Mouse (Mus musculus) cerebellum, postnatal 4 days (tissue): ENCODE data around the gene Lrrc4b.

Experiments
- DNase-seq, 2 experiments: peaks; one replicate each; pipeline ENCODE4 v3.0.0; 2022; ENCODE audit warnings: low spot score in 2 of 2, mixed read lengths in 1 of 2

Gene Lrrc4b

GRCm38 (mm10) chr7:44485572-44486195, 56.9 kb downstream of the Lrrc4b start:
- no peak for DNase-seq

GRCm38 (mm10) chr7:44486927-44487575, 58.2 kb downstream of the Lrrc4b start:
- peak in 1 of 2 experiments; percentile 18 for DNase-seq

- DNase-seq, result no peak
Measured at GRCm38 (mm10) chr7:44487936-44488335, 59.1 kb downstream of the Lrrc4b start.

GRCm38 (mm10) chr7:44488545-44488944, 59.7 kb downstream of the Lrrc4b start:
- DNase-seq, result no peak

GRCm38 (mm10) chr7:44490281-44490680, 61.5 kb downstream of the Lrrc4b start:
- DNase-seq, result peak in 1 of 2 experiments; percentile 19

GRCm38 (mm10) chr7:44491391-44491790, 62.6 kb downstream of the Lrrc4b start:
- no peak for DNase-seq

- DNase-seq, result peak in 1 of 2 experiments; percentile 16
Measured at GRCm38 (mm10) chr7:44492166-44492826, 63.5 kb downstream of the Lrrc4b start.

- no peak for DNase-seq
Measured at GRCm38 (mm10) chr7:44494681-44495080, 65.9 kb downstream of the Lrrc4b start.

GRCm38 (mm10) chr7:44495086-44495485, 66.3 kb downstream of the Lrrc4b start:
- DNase-seq, result no peak

- DNase-seq, result peak; percentile 97 to 98
Measured at GRCm38 (mm10) chr7:44495992-44496770, 67.4 kb downstream of the Lrrc4b start, which contains the start of the genes Emc10 and Fam71e1. Emc10 (minus strand) TSS chr7:44496529. Fam71e1 (plus strand) TSS chr7:44496581.

GRCm38 (mm10) chr7:44496771-44497109, 67.9 kb downstream of the Lrrc4b start:
- DNase-seq, result no peak

- no peak for DNase-seq
Measured at GRCm38 (mm10) chr7:44497361-44498055, 68.7 kb downstream of the Lrrc4b start.

- DNase-seq, result no peak
Measured at GRCm38 (mm10) chr7:44498922-44499321, 70.1 kb downstream of the Lrrc4b start.

- DNase-seq, result no peak
Measured at GRCm38 (mm10) chr7:44500046-44500445, 71.2 kb downstream of the Lrrc4b start.

GRCm38 (mm10) chr7:44501563-44502115, 72.8 kb downstream of the Lrrc4b start:
- peak; percentile 54 to 83 for DNase-seq

GRCm38 (mm10) chr7:44507491-44507890, 78.7 kb downstream of the Lrrc4b start:
- no peak for DNase-seq
